Mouse (Mus musculus) embryo, embryonic 9.5 days (tissue): ENCODE measurements at regions not wholly inside any gene's neighbourhood (a gene's known extent, or its start where the extent isn't known, plus 50 kb on each side); places are given as distances from the start of the nearest gene placed in this dataset.

ENCODE experiments used
- DNase-seq: peaks from one replicate; pipeline ENCODE4 v3.0.0-alpha.2; 2017; ENCODE audit errors: extremely low spot score

GRCm38 (mm10) chr5:141137716-141138115, 103.6 kb upstream of the Sdk1 start:
- no peak for DNase-seq

GRCm38 (mm10) chr5:141138771-141139360, 102.4 kb upstream of the Sdk1 start:
- DNase-seq: no peak

- no peak for DNase-seq
Measured at GRCm38 (mm10) chr5:141139361-141139912, 101.9 kb upstream of the Sdk1 start.

- no peak for DNase-seq
Measured at GRCm38 (mm10) chr5:141160391-141160790, 80.9 kb upstream of the Sdk1 start.

GRCm38 (mm10) chr5:141160956-141161355, 80.3 kb upstream of the Sdk1 start:
- DNase-seq: no peak

- DNase-seq: peak; percentile 17
Measured at GRCm38 (mm10) chr5:141182442-141182841, 58.8 kb upstream of the Sdk1 start.

- no peak for DNase-seq
Measured at GRCm38 (mm10) chr5:141189033-141189432, 52.3 kb upstream of the Sdk1 start.
